Mouse (Mus musculus) embryonic facial prominence, embryonic 10.5 days (tissue): ENCODE data around the gene Vgll3. TPM values are rescaled to one million over a fixed set of nuclear protein-coding genes. Genes with fewer than 3 reads are reported as not detected.
A peak's percentile ranks its signal among the peaks of the same experiment; 100 is the strongest.

ENCODE experiments used
- DNase-seq: peaks from one replicate; pipeline ENCODE4 v3.0.0-alpha.2; 2017; ENCODE audit warnings: low spot score
- H3K27ac ChIP-seq: fragments of 300-500 bp; sonication (generic); replicated peaks from 2 replicates; pipeline ENCODE4 v1.5.1; 2016; ENCODE audit warnings: mild to moderate bottlenecking
- H3K27me3 ChIP-seq: fragments of 300-500 bp; sonication (generic); replicated peaks from 2 replicates; pipeline ENCODE4 v1.6.1; 2016; ENCODE audit warnings: low read depth, mild to moderate bottlenecking; ENCODE audit not compliant: poor library complexity, severe bottlenecking
- H3K36me3 ChIP-seq: fragments of 300-500 bp; sonication (generic); replicated peaks from 2 replicates; pipeline ENCODE4 v1.6.1; 2016; ENCODE audit warnings: mild to moderate bottlenecking, moderate library complexity
- H3K4me1 ChIP-seq: fragments of 300-500 bp; sonication (generic); 2 replicates; pipeline ENCODE4 v1.6.1; 2016
- H3K4me3 ChIP-seq: fragments of 300-500 bp; sonication (generic); 2 replicates; pipeline ENCODE4 v1.5.1; 2016; ENCODE audit warnings: mild to moderate bottlenecking, moderate library complexity
- H3K9me3 ChIP-seq: fragments of 300-500 bp; sonication (generic); 2 replicates; pipeline ENCODE4 v1.6.1; 2016; ENCODE audit warnings: mild to moderate bottlenecking
- WGBS: fragments of 180-500 bp; shearing (Covaris S2); methylation state at CpG from one replicate; pipeline ENCODE4 v1.1.7; 2016; 5-methylcytosine and 5-hydroxymethylcytosine counted together
- polyA plus RNA-seq: library from polyadenylated mRNA; unstranded; fragments of >200 nt; fragmentation: Nextera tagmentation; extraction: Ambion mirVana; gene quantifications from 2 replicates; pipeline ENCODE4 v1.2.1, GENCODE M21; 2016

Gene Vgll3
- 2.6 and 4.2 TPM in 2 replicates for polyA plus RNA-seq

DNA sequence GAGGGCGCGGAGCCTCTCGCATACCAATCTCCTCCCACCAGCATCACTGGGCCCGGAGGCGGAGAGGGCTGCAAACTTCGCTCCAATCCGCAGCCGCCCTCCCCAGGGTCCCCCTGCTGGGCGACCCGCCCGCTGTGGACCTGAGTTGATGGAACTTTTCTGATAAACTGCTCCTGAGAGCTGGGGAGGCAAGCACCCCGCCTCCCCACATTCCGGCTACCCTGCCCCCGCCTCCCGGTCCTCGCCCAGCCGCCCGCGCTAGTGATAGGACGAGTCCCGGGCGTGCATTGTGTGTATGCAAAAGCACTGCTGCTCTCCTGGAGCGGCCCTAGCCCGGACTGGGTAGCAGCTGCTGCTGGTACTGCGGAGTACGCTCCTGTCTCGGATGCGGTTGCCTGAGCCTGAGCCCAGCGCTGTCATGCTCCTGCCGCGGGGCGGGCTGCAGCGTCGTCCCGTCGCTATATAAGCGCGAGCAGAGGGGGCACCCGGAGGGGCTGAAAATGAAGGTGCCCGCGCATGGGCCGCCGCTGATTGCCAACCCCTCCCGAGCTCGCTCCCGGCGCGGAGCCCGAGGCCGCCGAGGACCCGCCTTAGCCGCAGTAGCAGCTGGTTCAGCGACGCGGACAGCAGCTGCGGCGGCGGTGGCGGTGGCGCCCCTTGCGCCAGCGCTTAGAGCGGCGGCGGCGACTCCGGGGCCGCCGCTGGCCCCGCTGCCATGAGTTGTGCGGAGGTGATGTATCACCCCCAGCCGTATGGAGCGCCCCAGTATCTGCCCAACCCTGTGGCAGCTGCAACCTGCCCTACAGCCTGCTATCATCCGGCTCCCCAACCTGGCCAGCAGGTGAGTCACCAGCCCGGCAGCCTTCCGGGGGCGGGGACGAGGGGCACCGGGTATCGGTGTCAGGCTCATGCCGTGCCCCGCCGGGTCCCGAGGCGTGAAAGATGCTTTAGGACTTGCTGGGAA is at the start of gene Vgll3:
Gene Vgll3 (plus strand): TSS at position 340 of the 964 bp plus-strand sequence.
- peaks cover 23% of the 10 kb centered on the region for H3K27me3 ChIP-seq
- no peaks in the 10 kb centered on the region for H3K36me3 ChIP-seq
- H3K9me3 ChIP-seq: no peaks in the 10 kb centered on the region
- peak within 1 kb of the TSS; percentile 82 for H3K27ac ChIP-seq
- WGBS: under 1% methylated on average over 86 of the region's 86 CpGs
- peak; percentile 87 for DNase-seq
- peak within 1 kb of the TSS; percentile 73 for H3K4me3 ChIP-seq
- peaks cover 6% of the 10 kb centered on the region for H3K4me1 ChIP-seq

DNA sequence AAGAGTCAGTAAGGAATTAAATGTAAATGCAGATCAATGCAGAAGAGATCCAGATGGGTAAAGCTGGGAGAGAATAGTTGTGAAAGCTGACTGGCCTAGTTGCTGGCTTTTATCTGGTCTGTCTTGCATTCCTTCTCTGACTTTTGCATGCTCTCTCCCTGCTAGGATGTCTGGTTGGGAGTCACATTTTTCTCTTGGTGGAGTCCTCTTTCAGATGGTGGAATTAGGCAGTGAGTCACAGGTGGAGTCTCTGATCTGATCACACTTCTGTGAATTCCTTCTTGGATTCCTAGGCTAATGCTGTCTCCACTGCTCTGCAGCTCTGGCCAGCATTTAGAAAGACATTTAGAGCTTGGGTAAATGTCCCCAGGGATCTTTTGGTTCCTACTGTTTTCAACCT is 49.1 kb upstream of the Vgll3 start:
- Histone ChIP-seq H3K9me3 (no peaks in the 10 kb centered on the region), H3K27ac (no peak overlapping the region), H3K4me3 (no peak overlapping the region), H3K27me3 (no peaks in the 10 kb centered on the region), H3K36me3 (no peaks in the 10 kb centered on the region), H3K4me1 (no peaks in the 10 kb centered on the region)
- DNase-seq: no peak

DNA sequence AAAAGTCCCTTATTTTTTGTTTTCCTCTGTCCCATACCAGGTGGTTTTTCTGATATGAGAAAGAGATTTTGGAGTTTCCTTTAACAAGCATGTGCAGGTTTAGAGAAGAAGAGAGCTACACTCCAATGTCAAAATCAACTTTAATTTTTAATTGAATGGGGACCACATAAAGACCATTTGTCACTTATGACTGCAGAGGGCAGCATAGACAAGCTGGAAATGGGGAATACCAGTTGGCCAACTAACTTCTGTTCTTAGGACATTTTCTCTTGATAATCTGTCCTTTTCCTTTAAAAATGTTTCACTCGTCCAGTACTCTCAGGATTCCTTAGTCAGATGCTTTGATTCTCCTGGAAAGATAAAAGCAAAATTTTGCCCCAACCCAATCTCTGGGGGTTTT is 29.1 kb upstream of the Vgll3 start:
- no peak overlapping the region for H3K27ac ChIP-seq
- no peaks in the 10 kb centered on the region for H3K36me3 ChIP-seq
- no peak overlapping the region for H3K4me3 ChIP-seq
- 60% methylated on average over 1 of the region's 1 CpGs for WGBS
- no peak for DNase-seq
- no peaks in the 10 kb centered on the region for H3K27me3 ChIP-seq
- no peaks in the 10 kb centered on the region for H3K4me1 ChIP-seq
- H3K9me3 ChIP-seq: no peaks in the 10 kb centered on the region

DNA sequence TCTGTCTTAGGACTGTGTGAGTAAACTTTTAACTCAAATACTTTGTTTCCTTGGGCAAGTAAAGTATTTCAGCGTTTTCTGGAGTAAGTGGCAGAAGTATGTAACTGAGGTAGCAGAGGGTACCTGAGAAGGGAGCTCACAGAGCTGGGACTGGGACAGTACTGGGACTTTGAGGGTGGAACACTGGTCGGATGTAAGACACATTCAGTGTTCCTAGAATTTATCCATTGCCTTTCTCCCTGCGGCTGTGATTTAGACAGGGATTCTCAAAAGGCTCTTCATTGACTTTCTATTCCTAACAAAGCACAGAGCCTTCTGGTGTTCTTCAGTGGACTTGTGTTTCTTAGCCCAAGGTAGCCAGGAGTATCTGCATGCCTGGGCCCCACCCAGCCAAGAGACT is 1.0 kb downstream of the Vgll3 start:
- Histone ChIP-seq H3K4me3 (peak overlapping the region; percentile 73), H3K27ac (no peak overlapping the region), H3K36me3 (no peaks in the 10 kb centered on the region), H3K4me1 (peaks cover 6% of the 10 kb centered on the region), H3K9me3 (no peaks in the 10 kb centered on the region), H3K27me3 (peaks cover 23% of the 10 kb centered on the region)
- 23% methylated on average over 3 of the region's 3 CpGs for WGBS
- DNase-seq: no peak

DNA sequence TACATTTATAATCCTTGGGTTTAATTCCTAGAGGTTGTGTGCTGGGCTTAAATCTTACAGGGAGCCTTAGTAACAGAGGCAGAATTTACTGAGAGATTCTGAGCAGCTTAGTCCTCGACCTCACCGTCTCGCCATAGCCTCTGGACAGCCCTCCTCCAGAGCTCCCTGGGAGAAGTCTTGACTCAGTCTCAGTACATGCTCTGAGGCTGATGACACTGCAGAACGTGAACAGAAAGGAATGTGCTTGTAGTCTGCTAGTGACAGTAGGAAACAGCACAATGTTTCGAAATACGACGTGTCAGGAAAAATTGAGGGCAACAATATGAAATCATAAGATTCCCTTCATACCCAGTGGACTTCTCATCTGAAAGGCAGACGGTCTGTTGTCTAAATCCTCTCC is 3.7 kb downstream of the Vgll3 start:
- Histone ChIP-seq H3K27me3 (peaks cover 19% of the 10 kb centered on the region), H3K9me3 (no peaks in the 10 kb centered on the region), H3K27ac (no peak overlapping the region), H3K4me3 (no peak overlapping the region), H3K36me3 (no peaks in the 10 kb centered on the region), H3K4me1 (peaks cover 6% of the 10 kb centered on the region)
- WGBS: 72% methylated on average over 8 of the region's 8 CpGs
- DNase-seq: no peak

DNA sequence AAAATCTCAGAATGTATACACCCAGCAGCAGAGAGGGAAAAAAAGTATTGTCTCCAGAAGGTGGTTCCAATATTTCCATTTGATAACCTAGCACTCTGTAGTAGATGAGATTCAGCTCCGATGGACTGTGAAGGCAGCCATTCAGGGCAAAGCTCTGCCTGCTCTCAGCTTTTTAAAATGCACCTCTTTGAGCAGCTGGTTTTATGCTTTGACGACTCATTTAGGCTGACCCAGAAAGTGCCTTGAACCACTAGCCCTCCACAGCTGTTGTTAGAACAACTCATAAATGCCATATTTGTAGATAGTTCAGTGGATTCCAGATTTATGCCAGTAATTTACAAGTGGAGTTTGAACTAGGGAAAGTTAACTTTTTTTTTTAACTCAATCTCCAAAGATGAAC is 5.7 kb downstream of the Vgll3 start:
- Histone ChIP-seq H3K36me3 (no peaks in the 10 kb centered on the region), H3K4me1 (no peaks in the 10 kb centered on the region; the same call in 1 of the 2 replicates), H3K4me3 (no peak overlapping the region), H3K27ac (no peak overlapping the region), H3K9me3 (no peaks in the 10 kb centered on the region), H3K27me3 (peaks cover 14% of the 10 kb centered on the region)
- WGBS: 68% methylated on average over 2 of the region's 2 CpGs
- DNase-seq: no peak

DNA sequence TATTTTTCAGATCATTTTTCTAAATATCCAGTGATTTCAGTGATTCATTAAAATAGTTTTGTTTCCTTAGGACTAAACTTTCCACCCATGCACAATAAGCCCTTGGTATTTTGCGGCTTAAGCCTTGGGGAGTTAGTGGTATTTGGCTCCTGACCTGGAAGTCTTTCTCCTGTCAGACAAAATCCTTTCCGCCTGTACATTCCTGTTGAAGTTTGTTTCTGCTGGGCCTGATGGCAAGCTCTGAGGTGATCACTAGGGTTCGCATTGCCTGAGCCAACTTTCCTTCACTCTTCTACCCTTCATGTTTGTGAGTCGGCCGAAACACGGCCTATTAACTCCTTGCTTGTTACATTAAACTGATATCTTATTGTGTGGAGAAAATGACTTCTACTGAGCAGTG is 8.7 kb downstream of the Vgll3 start:
- 84% methylated on average over 6 of the region's 6 CpGs for WGBS
- DNase-seq: no peak
- H3K36me3 ChIP-seq: no peaks in the 10 kb centered on the region
- H3K27ac ChIP-seq: no peak overlapping the region
- H3K4me3 ChIP-seq: no peak overlapping the region
- H3K9me3 ChIP-seq: no peaks in the 10 kb centered on the region
- H3K4me1 ChIP-seq: no peaks in the 10 kb centered on the region
- no peaks in the 10 kb centered on the region for H3K27me3 ChIP-seq

DNA sequence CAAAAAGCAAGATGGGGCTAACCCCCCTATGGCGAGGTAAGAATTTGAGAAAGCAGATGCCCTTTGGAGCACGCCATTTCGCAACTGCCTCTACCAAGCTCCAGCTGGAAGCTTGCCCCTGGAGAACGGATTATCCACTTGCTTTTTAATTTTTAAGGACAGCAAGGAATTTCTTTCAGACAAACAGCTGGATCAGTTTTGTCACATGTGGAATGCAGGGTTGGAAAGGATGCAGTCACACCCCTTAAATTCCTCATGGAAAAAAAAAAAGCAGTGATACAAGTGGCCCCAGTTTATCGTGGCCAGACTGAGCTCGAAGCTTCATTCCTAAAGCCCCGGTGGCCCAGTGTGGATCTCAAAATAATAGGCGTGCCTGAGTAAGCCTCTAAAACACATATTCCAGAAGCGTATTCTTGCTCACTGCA is 13.1 kb downstream of the Vgll3 start:
- WGBS: 83% methylated on average over 9 of the region's 9 CpGs
- Histone ChIP-seq H3K4me3 (no peak overlapping the region), H3K27me3 (no peaks in the 10 kb centered on the region), H3K36me3 (no peaks in the 10 kb centered on the region), H3K27ac (no peak overlapping the region), H3K4me1 (no peaks in the 10 kb centered on the region), H3K9me3 (no peaks in the 10 kb centered on the region)
- DNase-seq: no peak

DNA sequence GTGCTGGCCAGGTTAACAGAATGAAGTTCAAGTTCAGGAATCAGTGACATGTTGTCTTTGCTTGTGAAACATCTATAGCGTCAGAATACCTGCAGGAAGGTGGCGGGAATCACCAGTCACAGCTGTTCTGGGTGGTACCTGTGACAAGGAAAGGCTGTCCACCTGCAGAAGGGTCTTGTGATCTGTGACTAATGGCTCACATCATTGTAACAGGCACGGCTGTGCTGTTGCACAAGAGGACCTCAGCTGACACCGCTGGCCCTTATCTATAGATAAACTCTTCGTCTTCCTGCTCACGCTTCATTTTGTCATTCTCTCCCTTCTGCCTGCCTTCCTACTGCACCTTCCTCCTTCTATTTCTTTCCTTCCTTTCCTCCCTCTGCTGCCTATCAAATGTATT is 14.0 kb downstream of the Vgll3 start:
- whole genome bisulfite sequencing: 91% methylated on average over 6 of the region's 6 CpGs
- no peaks in the 10 kb centered on the region for H3K36me3 ChIP-seq

DNA sequence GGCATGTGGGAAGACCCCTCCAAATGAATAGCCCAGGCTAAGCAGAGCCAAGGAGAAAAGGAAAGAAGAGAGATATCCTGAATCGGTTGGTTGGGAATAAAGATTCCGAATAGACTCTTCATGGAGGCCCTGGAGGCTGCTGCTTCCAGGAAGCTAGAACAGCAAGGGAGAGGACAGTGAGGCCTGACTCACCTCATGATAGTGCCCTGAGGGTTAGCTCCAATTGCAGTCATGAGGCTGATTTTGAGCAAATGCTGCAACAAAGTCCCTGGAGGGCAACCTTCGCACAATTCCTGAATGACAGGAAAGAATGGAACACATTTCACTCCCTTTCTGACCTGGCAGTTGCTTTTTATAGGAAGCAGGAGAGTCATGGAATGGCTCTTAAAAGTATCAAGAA is 19.7 kb downstream of the Vgll3 start:
- H3K27ac ChIP-seq: no peak overlapping the region
- no peaks in the 10 kb centered on the region for H3K27me3 ChIP-seq
- H3K4me1 ChIP-seq: no peaks in the 10 kb centered on the region
- DNase-seq: no peak
- no peaks in the 10 kb centered on the region for H3K36me3 ChIP-seq
- no peak overlapping the region for H3K4me3 ChIP-seq
- H3K9me3 ChIP-seq: no peaks in the 10 kb centered on the region
- WGBS: 83% methylated on average over 3 of the region's 3 CpGs

More for the DNA sequence above, 14.0 kb downstream of the Vgll3 start:
- Histone ChIP-seq H3K27ac (no peak overlapping the region), H3K27me3 (no peaks in the 10 kb centered on the region), H3K4me1 (no peaks in the 10 kb centered on the region), H3K4me3 (no peak overlapping the region), H3K9me3 (no peaks in the 10 kb centered on the region)
- DNase-seq: no peak

DNA sequence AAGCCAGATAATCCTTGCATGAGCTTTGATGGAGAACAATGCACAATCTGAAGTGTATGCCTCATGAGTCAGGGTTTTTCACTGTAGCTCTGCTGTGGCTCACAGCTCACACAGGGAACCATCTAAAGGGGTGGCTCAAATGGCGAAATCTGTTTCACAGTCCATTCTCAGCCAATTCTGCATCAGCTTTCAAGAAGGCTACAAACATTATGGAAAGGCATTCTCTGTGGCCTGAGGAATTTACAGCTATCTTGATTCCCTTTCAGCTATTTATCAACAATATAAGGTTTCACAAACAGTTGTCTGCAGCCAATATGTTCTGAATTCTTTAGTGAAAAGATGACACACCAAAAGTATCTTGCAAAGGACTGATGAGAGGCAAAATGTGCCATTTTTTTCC is 35.1 kb downstream of the Vgll3 start:
- Histone ChIP-seq H3K4me3 (no peak overlapping the region), H3K27me3 (no peaks in the 10 kb centered on the region), H3K9me3 (no peaks in the 10 kb centered on the region), H3K4me1 (no peaks in the 10 kb centered on the region), H3K27ac (no peak overlapping the region), H3K36me3 (no peaks in the 10 kb centered on the region)
- DNase-seq: no peak
- 80% methylated on average over 1 of the region's 1 CpGs for WGBS

DNA sequence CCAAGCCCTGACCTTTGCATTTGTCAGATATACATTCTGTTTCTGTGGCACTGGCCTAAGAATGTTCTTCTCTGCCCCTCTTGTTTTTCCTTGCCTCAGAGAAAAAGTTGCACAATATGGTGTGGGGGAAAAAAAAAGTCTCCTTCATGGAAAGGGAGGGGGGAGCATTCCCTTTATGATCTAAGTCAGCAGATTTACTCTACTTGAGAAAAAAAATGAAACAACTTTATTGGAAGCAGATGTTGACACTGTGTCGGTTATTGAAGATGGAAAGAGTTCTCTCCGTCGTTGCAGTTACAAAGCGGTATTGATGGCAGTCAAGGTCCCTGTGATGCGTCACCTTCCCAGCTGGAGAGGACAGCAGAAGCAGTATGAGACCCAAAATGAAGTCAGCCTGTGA is 49.4 kb downstream of the Vgll3 start:
- peak; percentile 10 for DNase-seq
- Histone ChIP-seq H3K4me1 (peaks cover 5% of the 10 kb centered on the region; the same call in 1 of the 2 replicates), H3K27ac (no peak overlapping the region), H3K4me3 (no peak overlapping the region), H3K27me3 (no peaks in the 10 kb centered on the region), H3K36me3 (no peaks in the 10 kb centered on the region), H3K9me3 (no peaks in the 10 kb centered on the region)
- 49% methylated on average over 5 of the region's 5 CpGs for WGBS

DNA sequence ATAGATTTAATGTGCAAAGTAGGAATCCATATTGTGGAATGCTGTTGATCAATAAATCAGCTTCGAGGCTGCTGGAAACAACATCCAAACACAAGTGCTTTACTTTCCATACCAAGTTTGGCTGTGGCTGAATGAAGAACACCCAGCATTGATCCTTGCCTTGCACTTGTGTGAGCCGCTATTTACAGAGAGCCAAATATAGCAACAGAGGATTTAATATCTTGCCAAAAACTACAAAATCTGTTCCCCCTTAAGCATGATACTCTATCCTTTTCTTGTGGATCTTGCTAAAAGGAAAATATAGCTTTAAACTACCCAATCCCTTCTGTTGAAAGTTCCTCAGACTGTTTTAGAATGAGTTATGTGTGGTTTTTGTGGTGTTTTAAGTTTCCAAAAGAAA is 52.9 kb downstream of the Vgll3 start:
- peaks cover 5% of the 10 kb centered on the region; the same call in 1 of the 2 replicates for H3K4me1 ChIP-seq

More for the DNA sequence above, 52.9 kb downstream of the Vgll3 start:
- Histone ChIP-seq H3K4me3 (no peak overlapping the region), H3K27ac (no peak overlapping the region), H3K27me3 (no peaks in the 10 kb centered on the region), H3K36me3 (no peaks in the 10 kb centered on the region), H3K9me3 (no peaks in the 10 kb centered on the region)
- no peak for DNase-seq
- 89% methylated on average over 2 of the region's 2 CpGs for WGBS
